Mouse (Mus musculus): ENCODE measurements around the gene Ces1a. TPM values are rescaled to one million over a fixed set of nuclear protein-coding genes. Genes with fewer than 3 reads are reported as not detected.

Gene Ces1a
- not detected in 2 replicates for polyA plus RNA-seq (2015; fragmentation: Nextera tagmentation; extraction: Ambion mirVana)

GRCm38 (mm10) chr8:93048092-93048491, at the start of gene Ces1a:
Gene Ces1a, minus strand, starts transcription at chr8:93048192.

GRCm38 (mm10) chr8:93079887-93080286, 31.9 kb upstream of the Ces1a start, which contains the start of gene Ces1b:
Gene Ces1b, minus strand, starts transcription at chr8:93080017.

Other genes starting within 250 kb of the Ces1a start
- 143 and 161 TPM in 2 replicates for gene Mmp2, start 220.9 kb downstream of the Ces1a start, polyA plus RNA-seq (2015; fragmentation: Nextera tagmentation; extraction: Ambion mirVana)
- 15.1 and 16.8 TPM in 2 replicates for gene Lpcat2, start 192.9 kb downstream of the Ces1a start, polyA plus RNA-seq (2015; fragmentation: Nextera tagmentation; extraction: Ambion mirVana)
- gene Capns2, start 146.8 kb downstream of the Ces1a start, polyA plus RNA-seq (2015; fragmentation: Nextera tagmentation; extraction: Ambion mirVana) = 3.1 and 3.2 TPM in 2 replicates
- gene Slc6a2, start 88.1 kb downstream of the Ces1a start, polyA plus RNA-seq (2015; fragmentation: Nextera tagmentation; extraction: Ambion mirVana) = 0.02 TPM in 2 replicates
- gene Ces1b, start 31.8 kb upstream of the Ces1a start, polyA plus RNA-seq (2015; fragmentation: Nextera tagmentation; extraction: Ambion mirVana) = not detected in 2 replicates
- 0.29 TPM in 1 of 2 replicates, not detected in the other for gene Ces1c, start 83.1 kb upstream of the Ces1a start, polyA plus RNA-seq (2015; fragmentation: Nextera tagmentation; extraction: Ambion mirVana)
- gene Ces1d, start 149.6 kb upstream of the Ces1a start, polyA plus RNA-seq (2015; fragmentation: Nextera tagmentation; extraction: Ambion mirVana) = 0.21 and 0.28 TPM in 2 replicates
- 0.06 and 0.11 TPM in 2 replicates for gene Ces1e, start 181.4 kb upstream of the Ces1a start, polyA plus RNA-seq (2015; fragmentation: Nextera tagmentation; extraction: Ambion mirVana)
- gene Ces1f, start 231.6 kb upstream of the Ces1a start, polyA plus RNA-seq (2015; fragmentation: Nextera tagmentation; extraction: Ambion mirVana) = not detected in 2 replicates